Mouse (Mus musculus) heart, postnatal 0 days (tissue): ENCODE data around the gene Sprtn.
A peak's percentile ranks its signal among the peaks of the same experiment; 100 is the strongest.

Source experiments
- CTCF ChIP-seq: IDR thresholded peaks from 2 replicates; pipeline ENCODE4 v1.5.1; 2016; ENCODE audit warnings: antibody characterized with exemption, control low read depth, low read depth
- EP300 ChIP-seq: IDR thresholded peaks from 2 replicates; pipeline ENCODE4 v1.6.1; 2016; ENCODE audit warnings: antibody characterized with exemption, low read depth

GRCm38 (mm10) chr8:124897386-124898250, at the start of gene Sprtn, which contains the start of gene Exoc8:
- TF ChIP-seq CTCF, result 0 out of 2 replicates have a peak, but pooled peaks have one; percentile 0
- TF ChIP-seq EP300, result no peak
